Mouse (Mus musculus) limb, embryonic 15.5 days (tissue): ENCODE measurements around the gene Eddm3b. TPM values are rescaled to one million over a fixed set of nuclear protein-coding genes. Genes with fewer than 3 reads are reported as not detected.
"Not testable (repeated sequence)": the region's sequence is repeated elsewhere in the genome, so short reads cannot be mapped to it uniquely, and the experiment has no call there.

ENCODE experiments used
- ATAC-seq: fragments of 200-750 bp; cut with Nextera tagmentation; 2 replicates; pipeline ENCODE4 v1.8.0; 2017; ENCODE audit warnings: low read depth, moderate TSS enrichment; ENCODE audit not compliant: insufficient number of reproducible peaks, low FRiP score, low TSS enrichment
- H3K27ac ChIP-seq: fragments of 300-500 bp; sonication (generic); 2 replicates; pipeline ENCODE4 v1.5.1; 2015; ENCODE audit warnings: moderate library complexity, mild to moderate bottlenecking, inconsistent platforms
- H3K27me3 ChIP-seq: fragments of 300-500 bp; sonication (generic); 2 replicates; pipeline ENCODE4 v1.6.1; 2015; ENCODE audit warnings: inconsistent platforms
- H3K36me3 ChIP-seq: fragments of 300-500 bp; sonication (generic); 2 replicates; pipeline ENCODE4 v1.6.1; 2015; ENCODE audit warnings: inconsistent platforms
- H3K4me1 ChIP-seq: fragments of 300-500 bp; sonication (generic); 2 replicates; pipeline ENCODE4 v1.6.1; 2015; ENCODE audit warnings: inconsistent platforms
- H3K4me2 ChIP-seq: fragments of 300-500 bp; sonication (generic); 2 replicates; pipeline ENCODE4 v1.6.1; 2015; ENCODE audit warnings: mild to moderate bottlenecking, inconsistent platforms
- H3K4me3 ChIP-seq: fragments of 300-500 bp; sonication (generic); 2 replicates; pipeline ENCODE4 v1.5.1; 2015; ENCODE audit warnings: mild to moderate bottlenecking, inconsistent platforms
- H3K9ac ChIP-seq: fragments of 300-500 bp; sonication (generic); 2 replicates; pipeline ENCODE4 v1.6.1; 2015; ENCODE audit warnings: inconsistent platforms
- H3K9me3 ChIP-seq: fragments of 300-500 bp; sonication (generic); 2 replicates; pipeline ENCODE4 v1.6.1; 2016; ENCODE audit warnings: inconsistent platforms
- WGBS: fragments of 180-500 bp; shearing (Covaris S2); methylation state at CpG from one replicate; pipeline ENCODE4 v1.1.7; 2015; 5-methylcytosine and 5-hydroxymethylcytosine counted together
- polyA plus RNA-seq: library from polyadenylated mRNA; unstranded; fragments of >200 nt; fragmentation: Nextera tagmentation; extraction: Ambion mirVana; gene quantifications from 2 replicates; pipeline ENCODE4 v1.2.1, GENCODE M21; 2015

Gene Eddm3b
- polyA plus RNA-seq, 1 experiment from 2014 or later: not detected

GRCm38 (mm10) chr14:51146685-51147084, 32.5 kb downstream of the Eddm3b start, which contains the start of gene Rnase1:
Gene Rnase1 (minus strand): TSS chr14:51146785.
- H3K27me3 ChIP-seq: no peaks in the 10 kb centered on the region
- H3K27ac ChIP-seq: no peak within 1 kb of the TSS; the same call in 1 of the 2 replicates
- no peak for ATAC-seq
- no peaks in the 10 kb centered on the region for H3K9me3 ChIP-seq
- H3K4me2 ChIP-seq: no peak within 1 kb of the TSS
- WGBS: 59% methylated on average over 2 of the region's 2 CpGs
- no peaks in the 10 kb centered on the region for H3K4me1 ChIP-seq
- H3K36me3 ChIP-seq: no peaks in the 10 kb centered on the region
- no peak within 1 kb of the TSS for H3K9ac ChIP-seq
- no peak within 1 kb of the TSS for H3K4me3 ChIP-seq

- H3K4me1 ChIP-seq: no peaks in the 10 kb centered on the region
- no peak overlapping the region for H3K27ac ChIP-seq
- no peaks in the 10 kb centered on the region for H3K9me3 ChIP-seq
- H3K36me3 ChIP-seq: no peaks in the 10 kb centered on the region
- no peak overlapping the region for H3K4me2 ChIP-seq
- no peaks in the 10 kb centered on the region for H3K27me3 ChIP-seq
- ATAC-seq: no peak
- WGBS: 64% methylated on average over 3 of the region's 3 CpGs
- H3K9ac ChIP-seq: no peak overlapping the region
- H3K4me3 ChIP-seq: no peak overlapping the region
These were observed 33.8 kb downstream of the Eddm3b start for GRCm38 (mm10) chr14:51148006-51148405.

DNA sequence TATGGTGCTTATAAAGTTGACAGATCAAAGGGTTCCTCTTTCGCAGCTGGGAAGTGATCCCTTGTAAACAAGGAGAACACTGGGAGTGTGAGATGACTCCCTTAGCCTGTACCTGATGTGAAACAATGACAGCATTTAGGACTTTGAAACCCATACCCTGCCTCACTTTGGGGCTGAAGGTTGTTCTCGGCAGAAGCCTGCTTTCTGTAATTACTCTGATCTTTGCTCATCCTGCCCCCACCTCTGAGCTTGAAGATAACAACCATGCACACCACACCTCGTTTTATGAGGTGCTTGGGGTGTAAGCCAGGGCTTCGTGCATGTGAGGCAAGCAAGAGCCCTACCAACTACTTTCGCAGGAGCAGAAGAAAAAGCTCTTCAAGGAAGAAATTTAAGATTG, 34.9 kb downstream of the Eddm3b start:
- Histone ChIP-seq H3K9ac (no peak overlapping the region), H3K36me3 (no peaks in the 10 kb centered on the region), H3K4me1 (no peaks in the 10 kb centered on the region), H3K27ac (no peak overlapping the region), H3K27me3 (no peaks in the 10 kb centered on the region), H3K9me3 (no peaks in the 10 kb centered on the region), H3K4me2 (no peak overlapping the region), H3K4me3 (no peak overlapping the region)
- 18% methylated on average over 5 of the region's 5 CpGs for WGBS
- no peak for ATAC-seq

DNA sequence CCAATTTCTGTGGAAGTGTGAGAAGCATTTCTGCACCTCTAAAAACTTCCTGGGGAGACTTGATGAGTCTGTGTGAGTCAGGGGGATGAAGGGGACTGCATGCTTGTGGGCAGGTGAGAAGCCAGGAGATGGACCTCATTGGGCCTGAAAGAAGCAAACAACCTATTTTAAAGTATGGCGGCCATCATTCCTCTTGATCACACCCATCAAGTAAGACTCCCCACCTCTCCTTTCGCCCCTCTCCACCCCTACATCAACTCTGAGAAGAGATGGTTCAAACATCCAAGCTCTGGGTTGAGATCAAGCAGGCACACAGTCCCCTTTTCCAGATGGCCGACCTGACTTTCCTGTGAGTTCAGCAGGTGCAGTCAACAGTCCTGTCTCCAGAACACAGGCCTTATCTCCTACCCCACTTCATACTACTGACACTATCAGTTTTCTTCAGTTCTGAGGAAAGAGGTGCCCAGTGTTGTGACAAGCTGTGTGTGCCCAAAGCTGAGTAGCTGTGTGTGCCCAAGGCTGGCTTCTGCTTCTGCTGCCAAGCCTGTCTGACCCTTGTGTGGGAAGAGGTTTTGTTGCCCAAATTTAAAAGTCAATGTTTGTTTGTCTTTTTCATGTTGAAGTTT, 36.1 kb downstream of the Eddm3b start:
- no peak for ATAC-seq
- H3K9me3 ChIP-seq: no peaks in the 10 kb centered on the region
- no peaks in the 10 kb centered on the region for H3K36me3 ChIP-seq
- H3K4me1 ChIP-seq: no peaks in the 10 kb centered on the region
- no peak overlapping the region for H3K27ac ChIP-seq
- H3K27me3 ChIP-seq: no peaks in the 10 kb centered on the region
- H3K4me2 ChIP-seq: no peak overlapping the region
- 86% methylated on average over 3 of the region's 3 CpGs for WGBS
- H3K4me3 ChIP-seq: no peak overlapping the region
- no peak overlapping the region for H3K9ac ChIP-seq

DNA sequence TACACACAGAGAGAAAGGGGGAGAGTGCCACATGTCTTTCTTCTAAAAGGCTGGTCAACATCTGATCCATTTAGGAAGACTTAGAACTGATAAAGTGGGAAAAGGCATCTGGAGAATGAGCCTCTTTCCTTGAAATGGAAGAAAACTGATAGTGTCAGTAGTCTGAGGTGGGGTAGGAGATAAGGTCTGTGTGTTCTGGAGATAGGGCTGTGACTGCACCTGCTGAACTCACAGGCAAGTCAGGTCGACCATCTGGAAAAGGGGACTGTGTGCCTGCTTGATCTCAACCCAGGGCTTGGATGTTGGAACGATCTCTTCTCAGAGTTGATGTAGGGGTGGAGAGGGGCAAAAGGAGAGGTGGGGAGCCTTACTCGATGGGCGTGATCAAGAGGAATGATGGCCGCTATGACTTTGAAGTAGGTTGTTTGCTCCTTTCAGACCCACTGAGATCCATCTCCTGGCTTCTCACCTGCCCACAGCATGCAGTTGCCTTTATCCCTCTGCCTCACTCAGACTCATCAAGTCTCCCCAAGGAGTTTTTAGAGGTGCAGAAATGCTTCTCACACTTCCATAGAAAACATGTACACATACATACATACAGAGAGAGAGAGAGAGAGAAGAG, 38.1 kb downstream of the Eddm3b start:
- no peak for ATAC-seq
- Histone ChIP-seq H3K4me3 (no peak overlapping the region), H3K4me2 (no peak overlapping the region), H3K36me3 (no peaks in the 10 kb centered on the region), H3K9me3 (no peaks in the 10 kb centered on the region), H3K9ac (no peak overlapping the region), H3K27ac (no peak overlapping the region), H3K4me1 (no peaks in the 10 kb centered on the region), H3K27me3 (no peaks in the 10 kb centered on the region)
- 77% methylated on average over 5 of the region's 5 CpGs for WGBS

- WGBS: 83% methylated on average over 5 of the region's 5 CpGs
- H3K4me2 ChIP-seq: no peak overlapping the region
- no peak overlapping the region for H3K4me3 ChIP-seq
- no peak overlapping the region for H3K9ac ChIP-seq
- no peak overlapping the region for H3K27ac ChIP-seq
- no peaks in the 10 kb centered on the region for H3K4me1 ChIP-seq
- no peak for ATAC-seq
- no peaks in the 10 kb centered on the region for H3K36me3 ChIP-seq
- H3K27me3 ChIP-seq: no peaks in the 10 kb centered on the region
- H3K9me3 ChIP-seq: no peaks in the 10 kb centered on the region
These were observed 42.0 kb downstream of the Eddm3b start for GRCm38 (mm10) chr14:51156056-51156735.

DNA sequence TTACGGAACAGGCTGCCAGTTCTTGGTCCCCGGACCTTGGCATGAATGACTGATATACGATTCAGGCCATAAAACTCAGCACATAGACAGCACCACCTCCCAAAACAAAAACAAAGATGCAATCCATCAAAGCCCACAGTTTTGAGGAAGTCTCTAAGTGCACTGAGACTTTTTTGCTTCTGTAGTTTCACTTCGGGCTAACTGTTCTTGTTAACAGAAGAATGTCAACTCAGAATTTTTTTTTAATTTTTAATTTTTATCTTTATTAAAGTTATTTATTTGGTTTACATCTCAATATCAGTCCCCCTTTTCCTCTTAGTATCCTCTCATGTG, 42.5 kb downstream of the Eddm3b start:
- no peak overlapping the region for H3K4me3 ChIP-seq
- WGBS: 36% methylated on average over 4 of the region's 4 CpGs
- H3K27me3 ChIP-seq: no peaks in the 10 kb centered on the region

DNA sequence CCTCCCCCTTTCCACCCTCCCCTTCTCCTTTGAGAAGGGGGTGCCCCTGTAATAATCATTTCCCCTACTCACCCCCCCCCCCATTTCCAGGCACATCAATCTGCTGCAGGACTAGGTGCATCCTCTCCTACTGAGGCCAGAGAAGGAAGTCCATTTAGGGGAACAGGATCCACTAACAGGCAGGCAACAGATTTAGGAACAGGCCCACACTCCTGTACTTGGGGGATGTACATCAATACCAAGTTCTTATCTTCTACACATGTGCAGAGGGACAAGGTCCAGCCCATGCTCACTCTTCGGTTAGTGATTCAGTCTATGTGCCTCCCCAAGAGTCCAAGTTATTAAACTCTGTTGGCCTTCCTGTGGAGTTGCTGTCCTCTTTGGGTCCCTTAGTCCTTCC, 42.8 kb downstream of the Eddm3b start:
- 94% methylated on average over 1 of the region's 1 CpGs for WGBS
- H3K4me1 ChIP-seq: no peaks in the 10 kb centered on the region
- H3K4me3 ChIP-seq: no peak overlapping the region
- no peak overlapping the region for H3K9ac ChIP-seq
- H3K36me3 ChIP-seq: no peaks in the 10 kb centered on the region
- no peak overlapping the region for H3K4me2 ChIP-seq
- no peak overlapping the region for H3K27ac ChIP-seq
- no peaks in the 10 kb centered on the region for H3K27me3 ChIP-seq
- ATAC-seq: no peak
- no peaks in the 10 kb centered on the region for H3K9me3 ChIP-seq

More for the DNA sequence above, 42.5 kb downstream of the Eddm3b start:
- no peak for ATAC-seq
- Histone ChIP-seq H3K36me3 (no peaks in the 10 kb centered on the region), H3K4me1 (no peaks in the 10 kb centered on the region), H3K4me2 (no peak overlapping the region), H3K9ac (no peak overlapping the region), H3K27ac (no peak overlapping the region), H3K9me3 (no peaks in the 10 kb centered on the region)

DNA sequence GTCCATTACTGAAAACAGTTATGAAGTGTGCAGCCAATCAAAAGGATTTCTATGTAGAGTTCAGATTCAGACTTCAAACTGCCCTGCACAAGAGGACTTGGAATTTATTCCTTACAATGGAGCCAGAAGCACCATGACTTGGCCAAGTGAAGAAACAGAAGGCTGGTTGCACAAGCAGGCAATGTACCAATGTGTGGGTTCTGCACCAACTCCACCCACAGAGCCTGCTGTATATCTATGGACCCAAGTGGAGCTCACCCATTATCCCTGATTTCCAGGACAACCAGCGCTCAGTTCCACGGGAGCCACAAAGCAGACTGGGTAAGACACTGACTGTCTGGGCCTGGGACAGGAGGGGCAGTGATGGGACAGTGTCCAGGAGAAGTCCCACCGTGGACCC, 47.8 kb downstream of the Eddm3b start, which contains the start of gene Rnase2b:
Rnase2b (plus strand) TSS at position 285 of the 400 bp plus-strand sequence.
- H3K27ac ChIP-seq, H3K4me3 ChIP-seq, H3K9me3 ChIP-seq, ATAC-seq, H3K4me2 ChIP-seq, H3K36me3 ChIP-seq, H3K27me3 ChIP-seq, H3K4me1 ChIP-seq, H3K9ac ChIP-seq: not testable (repeated sequence)
- WGBS: 98% methylated on average over 3 of the region's 3 CpGs

- not testable (repeated sequence) for H3K4me2 ChIP-seq, H3K4me1 ChIP-seq, H3K9me3 ChIP-seq, H3K4me3 ChIP-seq, H3K36me3 ChIP-seq, H3K9ac ChIP-seq, H3K27me3 ChIP-seq, H3K27ac ChIP-seq, ATAC-seq
- 54% methylated on average over 6 of the region's 6 CpGs for WGBS
These were observed 49.1 kb downstream of the Eddm3b start for GRCm38 (mm10) chr14:51163323-51163722.

- no peak overlapping the region for H3K4me2 ChIP-seq
- no peak overlapping the region for H3K9ac ChIP-seq
- H3K4me3 ChIP-seq: no peak overlapping the region
- H3K27ac ChIP-seq: no peak overlapping the region
- ATAC-seq: no peak
- WGBS: 93% methylated on average over 1 of the region's 1 CpGs
- no peaks in the 10 kb centered on the region for H3K4me1 ChIP-seq
- H3K27me3 ChIP-seq: no peaks in the 10 kb centered on the region
- H3K36me3 ChIP-seq: no peaks in the 10 kb centered on the region
- no peaks in the 10 kb centered on the region for H3K9me3 ChIP-seq
These were observed 51.2 kb downstream of the Eddm3b start for GRCm38 (mm10) chr14:51165435-51165834.

- Histone ChIP-seq H3K9me3 (no peaks in the 10 kb centered on the region), H3K27ac (no peak overlapping the region), H3K27me3 (no peaks in the 10 kb centered on the region), H3K9ac (no peak overlapping the region), H3K4me2 (no peak overlapping the region), H3K36me3 (no peaks in the 10 kb centered on the region), H3K4me1 (no peaks in the 10 kb centered on the region), H3K4me3 (no peak overlapping the region)
- no peak for ATAC-seq
These were observed 51.8 kb downstream of the Eddm3b start for GRCm38 (mm10) chr14:51166068-51166467.
